Mouse (Mus musculus): ENCODE data around the gene Carhsp1.

The Carhsp1 gene

GRCm38 (mm10) chr16:8675559-8675958, 3.6 kb upstream of the Carhsp1 start:
- no peak for DNase-seq (ENCODE audit: low read depth, low spot score)

DNA sequence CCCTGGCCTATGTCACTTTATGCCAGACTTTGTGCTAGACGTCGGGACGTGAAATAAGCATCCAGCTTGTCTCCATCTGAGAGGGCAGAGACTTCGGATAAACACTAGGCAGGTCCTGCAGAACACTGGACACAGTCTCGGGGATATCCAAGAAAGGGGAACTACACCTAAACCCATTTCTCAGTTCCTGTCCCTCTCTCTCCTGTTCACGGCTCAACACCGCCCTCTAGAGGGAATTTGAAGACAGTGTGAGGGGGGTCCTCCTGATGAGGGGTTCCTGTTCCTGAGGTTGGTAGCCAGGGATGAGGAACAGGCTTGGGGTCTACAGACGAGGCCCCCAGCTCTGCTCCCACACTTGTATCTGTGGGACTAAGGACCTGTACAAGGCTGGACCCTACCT, 2.2 kb upstream of the Carhsp1 start:
- no peak for DNase-seq (ENCODE audit: low read depth, low spot score)

- DNase-seq (ENCODE audit: low read depth, low spot score): no peak
Observed at GRCm38 (mm10) chr16:8673343-8673742, 1.4 kb upstream of the Carhsp1 start.

DNA sequence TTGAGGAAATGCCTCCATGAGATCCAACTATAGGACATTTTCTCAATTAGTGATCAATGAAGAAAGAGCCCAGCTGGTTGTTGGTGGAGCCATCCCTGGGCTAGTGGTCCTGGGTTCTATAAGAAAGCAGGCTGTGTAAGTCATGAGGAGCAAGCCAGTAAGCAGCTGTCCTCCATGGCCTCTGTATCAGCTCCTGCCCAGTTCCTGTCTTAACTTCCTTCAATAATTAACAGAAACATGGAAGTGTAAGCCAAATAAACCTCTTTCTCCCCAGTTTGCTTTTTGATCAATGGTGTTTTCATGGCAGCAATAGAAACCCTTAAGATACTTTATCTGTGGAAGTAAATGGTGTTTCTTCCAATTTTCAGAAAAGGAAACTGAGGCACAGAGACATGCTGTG, 856 bp upstream of the Carhsp1 start:
- DNase-seq (ENCODE audit: low read depth, low spot score): no peak

GRCm38 (mm10) chr16:8672350-8672687, 364 bp upstream of the Carhsp1 start:
- DNase-seq (ENCODE audit: low read depth, low spot score): no peak

- no peak for DNase-seq (ENCODE audit: low read depth, low spot score)
Observed at GRCm38 (mm10) chr16:8670041-8671035, 1.6 kb downstream of the Carhsp1 start.

- no peak for DNase-seq (ENCODE audit: low read depth, low spot score)
Observed at GRCm38 (mm10) chr16:8669432-8669831, 2.5 kb downstream of the Carhsp1 start.

GRCm38 (mm10) chr16:8668386-8668785, 3.6 kb downstream of the Carhsp1 start:
- no peak for DNase-seq (ENCODE audit: low read depth, low spot score)

DNA sequence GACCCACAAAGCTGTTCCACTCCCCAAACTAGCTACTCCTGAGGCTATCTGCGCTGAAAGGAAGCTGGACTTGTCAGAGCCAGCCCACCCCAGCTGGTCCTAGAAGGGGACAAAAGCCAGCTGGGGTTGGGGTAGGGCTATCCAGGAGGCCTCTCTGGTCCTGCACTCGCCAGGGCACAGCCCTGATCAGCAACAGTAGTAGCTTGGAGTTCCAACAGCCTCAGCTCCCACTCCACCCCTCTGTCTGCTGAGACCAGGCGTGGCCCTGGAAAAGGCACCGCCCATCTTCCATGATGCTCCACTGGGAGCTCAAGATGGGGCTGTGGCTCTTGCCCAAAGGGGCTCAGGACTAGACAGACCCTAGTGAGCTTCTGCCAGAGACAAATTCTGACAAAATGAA, 4.1 kb downstream of the Carhsp1 start:
- no peak for DNase-seq (ENCODE audit: low read depth, low spot score)

- DNase-seq (ENCODE audit: low read depth, low spot score): no peak
Observed at GRCm38 (mm10) chr16:8667261-8667660, 4.7 kb downstream of the Carhsp1 start.

DNA sequence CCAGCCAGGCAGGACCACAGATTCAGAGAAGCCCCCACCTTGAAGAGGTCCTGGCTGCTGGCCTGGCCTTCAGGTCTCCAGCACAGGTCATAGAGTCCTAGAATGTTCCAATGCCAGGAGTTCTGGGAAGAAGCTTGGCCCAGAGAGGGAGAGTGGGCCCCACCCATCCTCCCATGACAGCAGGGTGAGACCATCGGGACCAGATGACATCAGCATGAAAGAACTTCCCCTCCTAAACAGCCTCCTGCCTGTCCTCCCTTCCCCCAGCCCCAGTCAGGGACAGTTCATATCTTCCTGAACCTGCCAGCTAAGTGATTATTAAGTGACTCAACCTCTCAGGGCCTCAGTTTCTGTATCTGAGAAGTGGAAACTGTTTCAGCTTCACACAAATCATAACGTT, 5.5 kb downstream of the Carhsp1 start:
- DNase-seq (ENCODE audit: low read depth, low spot score): no peak

- no peak for DNase-seq (ENCODE audit: low read depth, low spot score)
Observed at GRCm38 (mm10) chr16:8665367-8665766, 6.6 kb downstream of the Carhsp1 start.

DNA sequence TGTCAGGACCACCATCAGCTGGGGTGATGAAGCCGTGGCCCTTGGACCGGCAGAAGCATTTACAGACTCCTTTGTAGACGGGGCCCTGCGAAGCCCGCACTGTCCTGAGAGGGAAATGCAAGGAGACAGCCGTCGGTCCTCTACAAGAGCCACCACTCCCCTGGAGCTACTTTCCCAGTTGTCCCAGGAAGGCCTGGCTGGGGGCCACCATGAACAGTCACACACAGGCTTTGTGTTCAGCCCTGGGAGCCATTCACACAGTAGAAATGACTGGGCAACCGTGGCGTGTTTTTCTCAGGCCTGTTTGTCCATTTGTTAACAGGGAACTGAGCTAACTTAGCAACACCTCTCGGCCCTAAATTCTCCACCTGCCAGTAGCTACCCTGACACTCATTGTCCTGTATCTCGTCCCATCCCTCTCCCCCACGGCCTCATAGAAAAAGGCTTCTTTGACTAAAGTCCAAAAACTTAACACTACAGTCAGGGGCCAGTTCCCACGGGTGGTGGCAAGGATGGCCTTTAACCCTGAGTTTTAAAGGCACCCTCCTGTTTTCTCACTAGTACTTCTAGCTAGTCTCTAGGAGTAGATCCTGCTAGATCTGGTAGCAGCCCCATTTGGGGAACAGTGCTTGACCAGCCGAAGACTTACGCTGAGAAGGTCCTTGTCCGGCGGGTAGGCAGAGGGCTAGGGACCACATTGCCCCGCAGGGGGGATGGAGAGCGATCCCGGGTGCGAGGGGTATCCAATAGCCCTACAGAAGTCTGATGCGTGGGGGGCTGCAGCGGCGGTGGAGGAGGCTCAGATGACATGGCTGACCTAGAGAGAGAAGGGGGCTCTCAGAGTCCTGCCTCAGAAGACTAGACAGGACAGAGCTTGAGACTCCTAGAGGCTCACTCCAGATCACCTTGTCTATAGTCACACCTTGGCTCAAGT, 8.1 kb downstream of the Carhsp1 start:
- no peak for DNase-seq (ENCODE audit: low read depth, low spot score)

GRCm38 (mm10) chr16:8663022-8663421, 8.9 kb downstream of the Carhsp1 start:
- no peak for DNase-seq (ENCODE audit: low read depth, low spot score)

DNA sequence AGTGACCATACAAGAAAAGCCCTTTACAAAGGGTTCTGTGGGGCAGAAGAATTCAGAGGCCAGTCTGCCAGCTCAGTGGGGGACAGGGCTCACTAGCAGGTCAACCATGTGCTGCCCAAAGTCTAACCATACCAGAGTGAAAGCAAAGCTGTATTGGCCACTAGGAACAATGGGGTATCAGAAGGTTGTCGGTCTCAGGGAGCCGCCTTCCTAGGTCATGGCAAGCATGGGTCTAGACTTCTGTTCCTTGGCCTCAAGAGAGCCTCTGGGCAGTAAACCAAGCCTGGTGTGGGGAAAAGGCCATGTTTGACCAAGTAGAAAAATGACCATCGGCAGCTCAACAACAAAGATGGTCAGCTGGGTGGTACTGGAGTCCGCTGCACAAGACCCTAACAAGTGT, 13.2 kb downstream of the Carhsp1 start:
- no peak for DNase-seq (ENCODE audit: low read depth, low spot score)

DNA sequence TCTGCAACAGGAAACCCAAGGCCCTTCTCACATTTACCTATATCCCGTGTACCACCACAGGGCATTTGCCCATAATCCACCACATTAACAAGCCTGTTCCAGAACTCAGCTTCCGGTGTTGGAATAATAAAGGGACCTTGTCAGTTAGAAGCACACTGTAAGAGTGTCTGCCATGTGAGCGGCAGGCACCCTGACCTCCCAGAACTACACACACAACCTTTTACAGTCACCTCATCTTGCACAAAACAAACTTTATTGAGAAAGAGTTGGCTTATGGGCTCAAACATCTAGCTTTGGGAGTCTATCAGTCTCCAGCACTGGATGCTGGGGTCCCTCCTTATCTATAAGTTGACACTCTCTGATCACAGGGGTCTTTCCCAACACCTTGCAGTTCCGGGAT, 13.6 kb downstream of the Carhsp1 start:
- DNase-seq (ENCODE audit: low read depth, low spot score): no peak

DNA sequence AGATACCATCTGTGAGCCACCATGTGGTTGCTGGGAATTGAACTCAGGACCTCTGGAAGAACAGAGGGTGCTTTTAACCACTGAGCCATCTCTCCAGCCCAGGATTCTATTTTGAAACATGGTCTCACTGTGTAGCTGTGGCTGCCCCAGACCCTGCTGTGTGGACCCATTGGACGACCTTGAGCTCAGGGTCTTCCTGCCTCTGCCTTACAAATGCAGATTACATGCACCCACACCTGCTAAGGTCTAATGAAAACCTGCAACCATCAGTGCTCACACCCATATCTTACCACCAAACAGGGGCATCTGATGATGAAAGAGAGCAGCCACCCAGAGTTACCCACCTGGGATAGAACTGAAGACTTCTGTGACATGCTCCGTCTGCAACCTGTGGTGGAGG, 15.7 kb downstream of the Carhsp1 start:
- DNase-seq (ENCODE audit: low read depth, low spot score): no peak

DNA sequence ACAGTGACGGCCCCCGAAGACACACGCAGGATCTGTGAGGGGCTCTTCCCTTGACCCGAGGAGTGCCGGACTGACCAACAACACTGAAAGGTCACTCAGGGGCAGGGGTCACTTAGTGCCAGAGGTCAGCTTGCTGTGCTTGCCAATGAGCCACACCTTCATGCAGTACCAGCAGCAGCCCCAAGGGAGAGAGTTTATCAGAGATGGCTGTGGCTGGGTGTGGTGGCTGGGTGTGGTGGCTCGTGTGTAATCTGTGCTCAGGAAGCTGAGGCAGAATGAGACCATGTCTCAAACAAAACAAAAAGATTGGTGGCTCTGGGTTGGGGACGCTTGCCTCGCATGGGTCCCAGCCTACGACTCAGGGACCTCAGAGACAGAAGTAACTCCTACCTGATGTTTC, 16.4 kb downstream of the Carhsp1 start:
- DNase-seq (ENCODE audit: low read depth, low spot score): no peak

GRCm38 (mm10) chr16:8655108-8655507, 16.8 kb downstream of the Carhsp1 start:
- DNase-seq (ENCODE audit: low read depth, low spot score): no peak

DNA sequence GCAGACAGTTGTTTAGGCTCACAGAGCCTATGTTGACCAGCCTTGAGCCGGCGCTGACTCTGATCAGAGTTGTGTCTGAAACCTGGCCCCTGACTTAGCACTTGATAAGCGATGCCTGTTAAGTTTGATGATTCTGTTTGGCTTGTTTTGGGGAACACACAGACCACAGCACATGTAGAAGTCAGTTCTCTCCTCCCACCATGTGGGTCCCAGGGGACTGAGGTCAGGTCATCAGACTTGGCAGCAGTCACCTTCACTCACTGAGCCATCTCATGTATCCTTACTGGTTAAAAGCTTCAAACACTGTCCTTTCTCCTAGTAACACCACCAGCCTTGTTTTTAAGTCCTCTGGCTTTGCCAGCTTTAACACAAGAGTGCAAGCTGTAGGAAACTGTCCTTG, 21.9 kb downstream of the Carhsp1 start:
- no peak for DNase-seq (ENCODE audit: low read depth, low spot score)

- no peak for DNase-seq (ENCODE audit: low read depth, low spot score)
Observed at GRCm38 (mm10) chr16:8645546-8645945, 26.4 kb downstream of the Carhsp1 start.

GRCm38 (mm10) chr16:8643855-8644254, 28.1 kb downstream of the Carhsp1 start:
- DNase-seq (ENCODE audit: low read depth, low spot score): no peak
